Mouse (Mus musculus): Measurements from ENCODE around the gene Grwd1. TPM values are rescaled to one million over a fixed set of nuclear protein-coding genes. Genes with fewer than 3 reads are reported as not detected.
A peak's percentile ranks its signal among the peaks of the same experiment; 100 is the strongest.
"Not testable (repeated sequence)": the region's sequence is repeated elsewhere in the genome, so short reads cannot be mapped to it uniquely, and the experiment has no call there.

The Grwd1 gene
- 69.1 and 71.6 TPM in 2 replicates for polyA plus RNA-seq (2015; fragmentation: Nextera tagmentation; extraction: Ambion mirVana)

DNA sequence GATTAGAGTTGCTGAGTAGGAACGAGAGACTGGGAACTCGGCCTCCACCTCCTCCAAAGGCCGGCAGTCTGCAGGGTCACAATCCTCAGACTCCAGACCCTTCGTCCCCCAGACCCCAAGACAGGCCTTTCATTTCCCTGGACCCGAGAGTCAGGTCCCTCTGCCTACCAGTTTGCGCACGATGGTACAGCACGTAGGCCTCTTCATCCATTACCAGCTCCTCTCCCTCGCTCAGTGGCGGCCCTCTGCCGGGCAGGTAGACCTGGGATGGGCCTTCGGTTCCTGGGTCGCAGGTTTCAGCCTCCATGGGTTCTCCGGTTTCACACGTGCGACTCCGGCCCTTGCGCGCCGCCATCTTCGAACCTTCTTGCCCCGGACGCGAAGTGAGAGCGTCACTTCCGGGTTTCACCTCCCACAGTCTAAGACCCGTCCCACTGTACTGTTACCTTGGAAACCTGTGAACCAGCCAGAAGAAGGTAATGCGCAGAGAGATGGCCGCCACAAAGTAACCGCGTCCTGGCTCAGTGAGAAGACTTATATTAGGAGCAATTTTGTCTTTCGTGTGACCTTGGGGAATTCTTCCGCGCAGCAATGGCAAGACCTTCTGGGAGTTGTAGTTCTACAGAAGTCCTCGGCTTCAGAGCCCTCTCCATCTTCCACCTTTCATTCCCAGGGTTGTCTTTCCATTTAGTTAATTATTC is at the start of gene Grwd1:
Grwd1 (minus strand) TSS at position 518 of the 701 bp plus-strand sequence.
- peaks cover 46% of the 10 kb centered on the region for H3K27me3 ChIP-seq
- peaks cover 39% of the 10 kb centered on the region for H3K36me3 ChIP-seq
- no peak within 1 kb of the TSS for H3K27ac ChIP-seq
- H3K9me3 ChIP-seq: no peaks in the 10 kb centered on the region
- H3K4me3 ChIP-seq: peak within 1 kb of the TSS; percentile 93
- H3K4me2 ChIP-seq (replicated peaks): peak within 1 kb of the TSS; percentile 90
- WGBS: under 1% methylated on average over 35 of the region's 35 CpGs
- H3K4me1 ChIP-seq: peaks cover 28% of the 10 kb centered on the region
- peak within 1 kb of the TSS; percentile 82 for H3K9ac ChIP-seq
- peak; percentile 90 for ATAC-seq (ENCODE audit: low FRiP score, low read depth)

- H3K27me3 ChIP-seq: no peaks in the 10 kb centered on the region
- ATAC-seq (ENCODE audit: low FRiP score, low read depth): no peak
- peaks cover 5% of the 10 kb centered on the region; the same call in 1 of the 2 replicates for H3K9me3 ChIP-seq
- H3K4me1 ChIP-seq: no peaks in the 10 kb centered on the region
- WGBS: 95% methylated on average over 4 of the region's 4 CpGs
- H3K4me3 ChIP-seq: no peak overlapping the region
- peaks cover 99% of the 10 kb centered on the region for H3K36me3 ChIP-seq
- H3K27ac ChIP-seq: no peak overlapping the region
- H3K4me2 ChIP-seq (replicated peaks): no peak overlapping the region
- H3K9ac ChIP-seq: no peak overlapping the region
Observed at GRCm38 (mm10) chr7:45880531-45880930, 49.8 kb upstream of the Grwd1 start.

GRCm38 (mm10) chr7:45878278-45878677 is 47.5 kb upstream of the Grwd1 start, which contains the start of gene Grin2d:
Grin2d (minus strand) TSS chr7:45878378.
- Histone ChIP-seq H3K36me3 (peaks cover 91% of the 10 kb centered on the region), H3K4me1 (peaks cover 17% of the 10 kb centered on the region)
- not testable (repeated sequence) for H3K9me3 ChIP-seq; H3K27me3 ChIP-seq; H3K4me2 ChIP-seq (replicated peaks); ATAC-seq (ENCODE audit: low FRiP score, low read depth); H3K4me3 ChIP-seq; H3K9ac ChIP-seq; H3K27ac ChIP-seq
- 96% methylated on average over 1 of the region's 1 CpGs for WGBS

DNA sequence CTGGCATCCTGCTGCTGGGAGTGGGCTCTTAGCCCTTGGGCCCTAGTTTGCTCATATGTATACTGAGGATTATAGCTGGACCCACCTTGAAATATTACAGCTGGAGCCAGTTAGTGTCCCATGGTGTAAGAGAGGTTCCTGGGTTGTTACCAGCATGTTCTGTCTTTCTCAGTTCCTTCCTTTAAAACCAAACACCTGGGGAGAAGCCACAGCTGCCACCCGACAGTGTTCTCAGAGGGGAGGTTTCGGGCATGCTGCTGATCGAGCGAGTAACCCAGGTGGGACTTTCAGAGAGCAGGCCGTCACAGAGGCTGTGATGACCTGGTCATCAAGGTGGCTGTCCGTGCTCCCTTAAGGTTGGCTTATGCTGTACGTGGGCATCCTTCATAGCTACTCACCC is 46.2 kb upstream of the Grwd1 start:
- H3K9me3 ChIP-seq: peaks cover 5% of the 10 kb centered on the region; the same call in 1 of the 2 replicates
- H3K4me3 ChIP-seq: no peak overlapping the region
- peaks cover 17% of the 10 kb centered on the region for H3K4me1 ChIP-seq
- peaks cover 78% of the 10 kb centered on the region for H3K36me3 ChIP-seq
- H3K9ac ChIP-seq: no peak overlapping the region
- peaks cover 3% of the 10 kb centered on the region for H3K27me3 ChIP-seq
- no peak overlapping the region for H3K4me2 ChIP-seq (replicated peaks)
- whole genome bisulfite sequencing: 93% methylated on average over 7 of the region's 7 CpGs
- no peak for ATAC-seq (ENCODE audit: low FRiP score, low read depth)
- no peak overlapping the region for H3K27ac ChIP-seq

GRCm38 (mm10) chr7:45873061-45873947 is 42.6 kb upstream of the Grwd1 start:
- Histone ChIP-seq H3K4me3 (peak overlapping the region; percentile 87), H3K9ac (peak overlapping the region; percentile 98), H3K4me1 (peaks cover 38% of the 10 kb centered on the region), H3K36me3 (peaks cover 42% of the 10 kb centered on the region), H3K27me3 (peaks cover 39% of the 10 kb centered on the region), H3K9me3 (no peaks in the 10 kb centered on the region), H3K27ac (peak overlapping the region; percentile 94), H3K4me2 (replicated peaks) (peak overlapping the region; percentile 88)
- WGBS: 2% methylated on average over 28 of the region's 28 CpGs
- peak; percentile 46 for ATAC-seq (ENCODE audit: low FRiP score, low read depth)

DNA sequence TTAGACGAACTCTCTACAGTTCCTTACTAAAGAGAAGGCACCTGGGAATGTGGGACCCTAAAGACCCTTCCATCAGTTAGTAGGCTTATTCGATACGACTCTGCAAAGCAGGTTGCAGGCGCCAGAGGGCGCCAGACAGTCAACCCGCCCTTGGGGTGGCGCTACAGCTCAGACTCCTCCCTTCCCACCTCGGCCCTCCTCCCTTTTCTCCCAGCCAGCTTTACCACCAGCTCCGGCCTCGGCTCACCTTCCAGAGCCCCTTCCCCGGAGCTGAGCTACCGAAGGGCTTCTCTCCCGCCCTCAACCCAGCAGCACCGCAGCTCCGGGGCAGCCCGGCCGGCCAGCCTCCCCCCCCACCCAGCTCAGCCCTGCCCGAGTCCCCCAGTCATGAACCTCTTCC is 41.9 kb upstream of the Grwd1 start, which contains the start of gene Kdelr1:
Kdelr1 (plus strand) TSS at position 149 of the 400 bp plus-strand sequence.
- Histone ChIP-seq H3K27ac (peak within 1 kb of the TSS; percentile 94), H3K4me2 (replicated peaks) (peak within 1 kb of the TSS; percentile 88)

GRCm38 (mm10) chr7:45870282-45871058 is 39.7 kb upstream of the Grwd1 start:
- Histone ChIP-seq H3K9me3 (no peaks in the 10 kb centered on the region), H3K27me3 (peaks cover 56% of the 10 kb centered on the region), H3K36me3 (peaks cover 14% of the 10 kb centered on the region), H3K4me1 (peaks cover 53% of the 10 kb centered on the region), H3K4me2 (replicated peaks) (peak overlapping the region; percentile 68), H3K27ac (no peak overlapping the region), H3K4me3 (peak overlapping the region; percentile 38), H3K9ac (peak overlapping the region; percentile 68)
- 1% methylated on average over 30 of the region's 30 CpGs for WGBS
- no peak for ATAC-seq (ENCODE audit: low FRiP score, low read depth)

More for the DNA sequence above, 41.9 kb upstream of the Grwd1 start, which contains the start of gene Kdelr1:
- no peaks in the 10 kb centered on the region for H3K9me3 ChIP-seq
- under 1% methylated on average over 17 of the region's 18 CpGs for WGBS
- peak; percentile 81 for ATAC-seq (ENCODE audit: low FRiP score, low read depth)
- peak within 1 kb of the TSS; percentile 98 for H3K9ac ChIP-seq
- peaks cover 46% of the 10 kb centered on the region for H3K27me3 ChIP-seq
- H3K36me3 ChIP-seq: peaks cover 36% of the 10 kb centered on the region
- H3K4me3 ChIP-seq: peak within 1 kb of the TSS; percentile 87
- peaks cover 45% of the 10 kb centered on the region for H3K4me1 ChIP-seq

DNA sequence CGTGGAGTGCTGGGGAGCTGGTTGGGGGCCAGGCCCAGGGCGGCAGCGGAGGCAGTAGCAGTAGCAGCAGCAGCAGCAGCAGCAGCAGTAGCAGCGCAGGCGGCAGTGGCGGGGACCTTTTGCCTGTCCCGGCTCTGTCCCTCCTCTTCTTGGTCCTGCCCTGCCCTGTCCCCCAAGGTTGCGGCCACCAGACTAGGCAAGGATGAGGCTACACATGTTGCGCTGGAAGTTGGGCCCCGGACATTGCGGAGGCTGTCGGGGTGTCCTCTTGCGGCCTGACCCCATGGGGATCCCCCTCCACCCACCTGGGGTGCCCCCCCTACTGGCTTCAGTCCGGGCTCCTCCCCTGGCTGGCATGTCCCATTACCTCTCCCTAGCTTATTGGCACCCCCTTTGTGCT is 39.0 kb upstream of the Grwd1 start:
- Histone ChIP-seq H3K36me3 (peaks cover 8% of the 10 kb centered on the region), H3K9me3 (no peaks in the 10 kb centered on the region), H3K9ac (peak overlapping the region; percentile 68), H3K4me2 (replicated peaks) (peak overlapping the region; percentile 68), H3K4me3 (peak overlapping the region; percentile 38), H3K27ac (no peak overlapping the region), H3K4me1 (peaks cover 49% of the 10 kb centered on the region), H3K27me3 (peaks cover 56% of the 10 kb centered on the region)
- WGBS: 4% methylated on average over 11 of the region's 14 CpGs
- ATAC-seq (ENCODE audit: low FRiP score, low read depth): no peak

- no peak overlapping the region for H3K27ac ChIP-seq
- 10% methylated on average over 8 of the region's 8 CpGs for WGBS
- no peaks in the 10 kb centered on the region for H3K9me3 ChIP-seq
- peaks cover 2% of the 10 kb centered on the region for H3K36me3 ChIP-seq
- ATAC-seq (ENCODE audit: low FRiP score, low read depth): no peak
- peak overlapping the region; percentile 68 for H3K9ac ChIP-seq
- peaks cover 56% of the 10 kb centered on the region for H3K27me3 ChIP-seq
- H3K4me3 ChIP-seq: peak overlapping the region; percentile 38
- peaks cover 43% of the 10 kb centered on the region for H3K4me1 ChIP-seq
- H3K4me2 ChIP-seq (replicated peaks): peak overlapping the region; percentile 68
Observed at GRCm38 (mm10) chr7:45869107-45869670, 38.4 kb upstream of the Grwd1 start.

- peaks cover 64% of the 10 kb centered on the region for H3K27me3 ChIP-seq
- H3K4me3 ChIP-seq: no peak overlapping the region; the same call in 1 of the 2 replicates
- no peaks in the 10 kb centered on the region for H3K9me3 ChIP-seq
- H3K4me1 ChIP-seq: peaks cover 36% of the 10 kb centered on the region
- H3K9ac ChIP-seq: no peak overlapping the region
- no peak for ATAC-seq (ENCODE audit: low FRiP score, low read depth)
- no peaks in the 10 kb centered on the region for H3K36me3 ChIP-seq
- 23% methylated on average over 2 of the region's 2 CpGs for WGBS
- H3K27ac ChIP-seq: no peak overlapping the region
- H3K4me2 ChIP-seq (replicated peaks): peak overlapping the region; percentile 76
Observed at GRCm38 (mm10) chr7:45867871-45868270, 37.1 kb upstream of the Grwd1 start.

Data from limb, embryonic 13.5 days (tissue).